Mouse (Mus musculus) embryonic facial prominence, embryonic 11.5 days (tissue): ENCODE results near the gene Polr2e. TPM values are rescaled to one million over a fixed set of nuclear protein-coding genes. Genes with fewer than 3 reads are reported as not detected.
"Not testable (repeated sequence)": the region's sequence is repeated elsewhere in the genome, so short reads cannot be mapped to it uniquely, and the experiment has no call there.

ENCODE experiments used
- ATAC-seq: fragments of 200-750 bp; cut with Nextera tagmentation; replicated peaks from 2 replicates; pipeline ENCODE4 v1.8.0; 2017; ENCODE audit warnings: low read depth; ENCODE audit not compliant: insufficient number of reproducible peaks, low FRiP score, low TSS enrichment
- DNase-seq: peaks from one replicate; pipeline ENCODE4 v3.0.0-alpha.2; 2015; ENCODE audit warnings: low spot score
- H3K27ac ChIP-seq: fragments of 300-500 bp; sonication (generic); replicated peaks from 2 replicates; pipeline ENCODE4 v1.5.1; 2014; ENCODE audit warnings: mild to moderate bottlenecking, low read depth, low read length, control low read depth
- H3K27me3 ChIP-seq: fragments of 300-500 bp; sonication (generic); 2 replicates; pipeline ENCODE4 v1.6.1; 2014; ENCODE audit warnings: mild to moderate bottlenecking, low read length, moderate library complexity, mixed read lengths; ENCODE audit not compliant: control insufficient read depth, insufficient read depth
- H3K36me3 ChIP-seq: fragments of 300-500 bp; sonication (generic); replicated peaks from 2 replicates; pipeline ENCODE4 v1.6.1; 2014; ENCODE audit warnings: low read depth, mild to moderate bottlenecking, low read length, moderate library complexity, mixed read lengths; ENCODE audit not compliant: control insufficient read depth, insufficient read depth
- H3K4me1 ChIP-seq: fragments of 300-500 bp; sonication (generic); 2 replicates; pipeline ENCODE4 v1.6.1; 2014; ENCODE audit warnings: low read length, mixed read lengths; ENCODE audit not compliant: control insufficient read depth, insufficient read depth
- H3K4me2 ChIP-seq: fragments of 300-500 bp; sonication (generic); 2 replicates; pipeline ENCODE4 v1.6.1; 2014; ENCODE audit warnings: low read depth, mild to moderate bottlenecking, control low read depth, low read length, moderate library complexity
- H3K4me3 ChIP-seq: fragments of 300-500 bp; sonication (generic); 2 replicates; pipeline ENCODE4 v1.5.1; 2014; ENCODE audit warnings: low read depth, low read length, control low read depth
- H3K9ac ChIP-seq: fragments of 300-500 bp; sonication (generic); replicated peaks from 2 replicates; pipeline ENCODE4 v1.6.1; 2014; ENCODE audit warnings: mild to moderate bottlenecking, control low read depth, low read length
- H3K9me3 ChIP-seq: fragments of 300-500 bp; sonication (generic); replicated peaks from 2 replicates; pipeline ENCODE4 v1.6.1; 2016; ENCODE audit warnings: mild to moderate bottlenecking, low read length, inconsistent platforms, mixed read lengths; ENCODE audit not compliant: control insufficient read depth
- WGBS: fragments of 180-500 bp; shearing (Covaris S2); extraction: QIAGEN DNeasy Blood & Tissue Kit; methylation state at CpG from one replicate; pipeline ENCODE4 v1.1.7; 2014; 5-methylcytosine and 5-hydroxymethylcytosine counted together
- polyA plus RNA-seq: library from polyadenylated mRNA; unstranded; fragments of >200 nt; fragmentation: Nextera tagmentation; extraction: Ambion mirVana; gene quantifications from 2 replicates; pipeline ENCODE4 v1.2.1, GENCODE M21; 2014

The Polr2e gene
- polyA plus RNA-seq, 1 experiment from 2014 or later: 266 TPM

DNA sequence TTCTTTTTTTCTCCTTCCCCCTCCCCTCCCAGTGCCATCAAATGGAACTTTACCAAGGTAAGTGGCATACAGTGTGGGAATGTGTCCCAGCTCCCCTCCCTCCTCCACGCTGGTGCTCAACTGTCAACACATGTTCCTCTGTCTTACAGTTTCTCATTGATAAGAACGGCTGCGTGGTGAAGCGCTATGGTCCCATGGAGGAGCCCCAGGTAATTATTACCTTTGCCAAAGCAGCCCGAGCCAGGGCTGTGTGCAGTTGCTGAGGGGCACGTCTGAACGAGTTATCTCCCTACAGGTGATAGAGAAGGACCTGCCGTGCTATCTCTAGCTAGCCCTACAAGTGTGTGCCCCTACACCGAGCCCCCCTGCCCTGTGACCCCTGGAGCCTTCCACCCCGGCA lies 16.3 kb upstream of the Polr2e start:
- H3K4me1 ChIP-seq: peaks cover 3% of the 10 kb centered on the region; the same call in 1 of the 2 replicates
- DNase-seq (no peak), ATAC-seq (no peak)
- no peak overlapping the region for H3K27ac ChIP-seq
- H3K9ac ChIP-seq: no peak overlapping the region
- 77% methylated on average over 8 of the region's 10 CpGs for WGBS
- no peak overlapping the region for H3K4me3 ChIP-seq
- peaks cover 6% of the 10 kb centered on the region for H3K36me3 ChIP-seq
- no peaks in the 10 kb centered on the region for H3K9me3 ChIP-seq
- no peak overlapping the region for H3K4me2 ChIP-seq
- no peaks in the 10 kb centered on the region for H3K27me3 ChIP-seq

DNA sequence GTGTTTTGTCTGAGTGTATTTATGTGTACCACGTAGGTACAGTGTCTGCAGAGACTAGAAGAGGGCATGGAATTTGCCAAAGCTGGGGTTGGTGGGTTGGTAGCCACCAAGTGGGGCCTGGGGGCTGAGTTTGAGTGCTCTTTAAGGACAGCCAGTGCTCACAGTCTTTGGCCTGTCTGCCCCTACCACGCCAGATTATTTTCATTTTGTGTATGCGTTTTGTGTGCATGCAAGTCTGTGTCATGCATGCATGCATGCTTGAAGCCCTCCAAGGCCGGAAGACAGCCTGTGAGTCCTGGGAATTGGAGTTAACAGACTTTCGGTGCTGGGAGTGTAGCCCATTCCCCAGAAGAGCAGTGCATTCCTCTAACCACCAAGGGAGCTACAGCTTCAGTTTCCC lies 15.8 kb upstream of the Polr2e start:
- Histone ChIP-seq H3K4me1 (peaks cover 3% of the 10 kb centered on the region; the same call in 1 of the 2 replicates), H3K27me3 (no peaks in the 10 kb centered on the region), H3K27ac (no peak overlapping the region), H3K4me2 (peak overlapping the region; percentile 61; the same call in 1 of the 2 replicates), H3K9ac (no peak overlapping the region; the same call in 1 of the 2 replicates), H3K4me3 (no peak overlapping the region; the same call in 1 of the 2 replicates), H3K9me3 (no peaks in the 10 kb centered on the region), H3K36me3 (peaks cover 6% of the 10 kb centered on the region)
- no peak for DNase-seq
- 80% methylated on average over 5 of the region's 5 CpGs for WGBS
- ATAC-seq: no peak

DNA sequence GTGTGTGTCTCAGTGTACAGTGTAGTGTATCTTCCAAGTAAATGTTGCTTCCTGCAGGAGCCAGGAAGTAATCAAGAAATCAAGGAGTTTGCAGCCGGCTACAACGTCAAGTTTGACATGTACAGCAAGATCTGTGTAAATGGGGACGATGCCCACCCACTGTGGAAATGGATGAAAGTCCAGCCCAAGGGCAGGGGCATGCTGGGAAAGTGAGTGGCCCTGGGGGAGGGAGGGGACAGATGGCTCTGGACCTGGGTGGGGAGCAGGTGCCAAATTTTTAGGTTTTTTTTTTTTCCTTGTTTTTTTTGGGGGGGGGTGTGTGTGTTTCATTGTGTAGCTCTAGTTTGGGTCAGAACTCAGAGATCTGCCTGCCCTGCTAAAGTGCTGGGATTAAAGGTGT lies 15.3 kb upstream of the Polr2e start:
- not testable (repeated sequence) for H3K36me3 ChIP-seq, H3K4me1 ChIP-seq, H3K27ac ChIP-seq, H3K9me3 ChIP-seq, DNase-seq, ATAC-seq, H3K27me3 ChIP-seq
- H3K4me3 ChIP-seq: peak overlapping the region; percentile 65; the same call in 1 of the 2 replicates
- WGBS: 48% methylated on average over 3 of the region's 3 CpGs
- H3K4me2 ChIP-seq: peak overlapping the region; percentile 61
- peak overlapping the region; percentile 23; the same call in 1 of the 2 replicates for H3K9ac ChIP-seq

DNA sequence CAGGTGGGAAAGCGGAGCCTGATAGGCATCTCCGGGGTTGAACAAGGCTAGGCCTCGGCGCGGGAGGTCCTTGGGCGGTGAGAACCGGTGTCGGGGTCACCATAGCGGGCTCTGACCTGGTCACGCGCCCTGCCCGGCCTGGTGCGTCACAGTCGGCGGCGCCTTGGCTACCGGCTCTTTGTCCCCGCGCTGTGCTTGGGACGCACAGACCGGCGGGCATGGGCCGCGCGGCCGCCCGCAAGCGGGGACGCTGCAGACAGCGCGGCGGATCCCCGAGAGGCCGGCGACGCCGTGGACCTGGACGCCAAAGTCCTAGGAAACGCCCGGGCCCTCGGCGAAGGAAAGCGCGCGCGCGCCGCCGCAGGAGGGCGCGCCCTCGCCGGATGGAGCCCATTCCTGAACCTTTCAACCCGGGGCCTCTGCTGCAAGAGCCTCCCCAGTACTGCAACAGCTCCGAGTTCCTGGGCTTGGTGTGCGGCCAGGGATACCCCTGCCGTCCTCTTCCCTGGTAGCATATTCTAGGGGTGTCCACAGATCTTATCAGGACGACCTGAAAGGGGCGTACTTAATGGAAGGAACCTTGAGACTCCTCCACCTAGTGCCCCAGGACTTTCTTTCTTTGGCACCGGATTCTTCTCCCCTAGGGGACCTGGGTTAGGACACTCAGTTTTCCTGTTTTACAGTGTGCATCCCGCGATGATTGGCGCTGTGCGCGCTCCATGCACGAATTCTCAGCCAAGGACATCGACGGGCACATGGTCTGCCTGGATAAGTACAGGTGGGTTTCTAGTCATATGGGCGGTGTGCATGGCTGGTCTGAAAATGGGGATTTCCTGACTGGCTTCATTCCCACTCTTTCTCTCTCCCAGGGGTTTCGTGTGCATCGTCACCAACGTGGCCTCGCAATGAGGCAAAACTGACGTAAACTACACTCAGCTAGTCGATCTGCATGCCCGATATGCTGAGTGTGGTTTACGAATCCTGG lies 14.5 kb upstream of the Polr2e start:
- ATAC-seq (peak; percentile 35), DNase-seq (peak; percentile 76)
- Histone ChIP-seq H3K9me3 (no peaks in the 10 kb centered on the region), H3K4me2 (peak overlapping the region; percentile 61), H3K27ac (peak overlapping the region; percentile 86), H3K36me3 (peaks cover 6% of the 10 kb centered on the region), H3K4me1 (peaks cover 3% of the 10 kb centered on the region; the same call in 1 of the 2 replicates), H3K9ac (peak overlapping the region; percentile 73), H3K4me3 (peak overlapping the region; percentile 65), H3K27me3 (no peaks in the 10 kb centered on the region)
- 2% methylated on average over 74 of the region's 77 CpGs for WGBS

DNA sequence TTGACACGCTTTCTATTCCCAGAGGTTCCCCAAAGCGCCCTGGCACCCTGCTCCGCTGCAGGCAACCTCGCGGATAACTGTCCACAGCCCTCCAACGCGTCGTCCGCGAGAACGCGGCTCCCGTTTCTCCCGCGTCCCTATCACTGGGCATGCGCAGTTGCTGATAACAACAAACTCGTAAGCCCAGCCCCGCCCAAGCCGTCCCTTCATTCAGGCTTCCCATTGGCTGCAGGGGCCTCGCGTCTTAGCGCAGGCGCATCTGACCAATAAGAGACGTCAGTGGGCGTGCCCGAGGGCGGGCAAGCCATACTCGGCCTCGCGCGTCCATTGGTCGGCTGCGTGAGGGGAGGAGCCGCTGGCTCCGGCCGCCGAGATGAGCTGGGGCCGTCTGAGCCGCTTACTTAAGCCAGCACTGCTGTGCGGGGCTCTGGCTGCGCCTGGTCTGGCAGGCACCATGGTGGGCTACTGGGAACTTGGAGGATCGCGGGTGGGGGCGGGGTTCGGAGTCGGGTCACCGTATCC lies 13.7 kb upstream of the Polr2e start:
- Histone ChIP-seq H3K27ac (peak overlapping the region; percentile 86), H3K9me3 (no peaks in the 10 kb centered on the region), H3K4me1 (peaks cover 3% of the 10 kb centered on the region; the same call in 1 of the 2 replicates), H3K4me2 (peak overlapping the region; percentile 61), H3K27me3 (no peaks in the 10 kb centered on the region), H3K4me3 (peak overlapping the region; percentile 65), H3K36me3 (peaks cover 6% of the 10 kb centered on the region), H3K9ac (peak overlapping the region; percentile 73)
- DNase-seq (peak; percentile 100), ATAC-seq (peak; percentile 95)
- under 1% methylated on average over 47 of the region's 47 CpGs for WGBS

DNA sequence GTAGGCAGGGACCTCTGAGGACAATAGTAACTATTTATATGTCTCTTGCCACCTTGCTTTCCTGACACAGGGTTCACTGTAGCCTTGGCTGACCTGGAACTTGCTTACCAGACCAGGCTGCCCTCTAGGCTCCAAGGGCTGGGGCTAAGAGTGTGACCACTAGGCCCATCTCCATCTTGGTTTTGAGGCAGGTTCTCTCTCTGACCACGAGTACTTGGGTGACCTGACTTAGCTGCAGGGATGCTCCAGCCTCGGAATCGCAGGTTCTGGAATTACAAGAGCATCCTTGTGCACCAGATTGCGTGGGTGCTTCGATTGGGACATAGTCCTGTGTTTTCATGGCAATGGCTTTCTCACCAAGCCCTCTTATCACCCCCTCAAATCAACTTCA lies 12.8 kb upstream of the Polr2e start:
- H3K4me1 ChIP-seq: peaks cover 3% of the 10 kb centered on the region; the same call in 1 of the 2 replicates
- H3K9ac ChIP-seq: no peak overlapping the region; the same call in 1 of the 2 replicates
- peaks cover 6% of the 10 kb centered on the region for H3K36me3 ChIP-seq
- ATAC-seq: no peak
- no peaks in the 10 kb centered on the region for H3K27me3 ChIP-seq
- WGBS: 87% methylated on average over 5 of the region's 5 CpGs
- H3K27ac ChIP-seq: no peak overlapping the region
- no peak overlapping the region for H3K4me2 ChIP-seq
- no peak overlapping the region for H3K4me3 ChIP-seq
- no peaks in the 10 kb centered on the region for H3K9me3 ChIP-seq
- no peak for DNase-seq

DNA sequence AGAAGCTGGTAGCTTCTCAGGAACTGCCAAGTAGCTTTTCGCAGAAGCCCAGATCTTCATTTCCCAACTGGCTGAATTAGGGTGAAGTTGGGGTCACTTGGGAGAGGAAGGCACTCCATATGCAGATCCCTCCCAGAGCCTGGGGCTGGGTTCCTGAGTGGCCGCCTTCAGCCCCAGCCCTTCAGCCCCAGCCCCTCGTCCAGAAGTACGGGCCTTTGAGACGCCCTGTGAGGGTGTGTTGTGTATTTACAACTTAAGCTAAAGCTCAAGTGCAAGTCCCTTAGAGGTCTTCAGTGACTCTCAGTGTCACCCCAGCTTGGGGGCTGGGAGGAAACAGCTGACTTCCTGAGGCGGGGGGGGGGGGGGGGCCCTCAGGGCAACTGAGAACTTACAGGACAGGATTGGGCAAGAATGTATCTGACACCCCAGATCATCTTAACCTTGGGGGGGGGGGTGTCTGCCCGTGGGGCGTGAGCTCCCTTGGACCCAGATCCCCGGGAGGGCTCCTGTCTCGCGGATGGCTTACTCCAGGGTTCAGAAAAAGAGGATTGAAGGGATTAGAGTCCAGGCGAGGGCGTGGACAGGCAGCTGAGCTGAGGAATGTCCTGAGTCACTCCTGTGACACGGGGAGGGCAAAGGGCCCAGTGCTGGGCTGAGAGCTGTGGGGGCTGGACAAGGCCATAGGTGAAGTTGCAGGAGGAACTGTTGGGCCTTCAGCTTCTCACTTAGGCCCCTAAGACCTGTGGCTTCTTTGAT lies 12.2 kb upstream of the Polr2e start:
- no peak overlapping the region; the same call in 1 of the 2 replicates for H3K9ac ChIP-seq
- H3K4me1 ChIP-seq: peaks cover 3% of the 10 kb centered on the region; the same call in 1 of the 2 replicates
- no peaks in the 10 kb centered on the region for H3K9me3 ChIP-seq
- WGBS: 27% methylated on average over 14 of the region's 14 CpGs
- H3K4me3 ChIP-seq: no peak overlapping the region
- DNase-seq (no peak), ATAC-seq (no peak)
- H3K4me2 ChIP-seq: no peak overlapping the region
- H3K36me3 ChIP-seq: peaks cover 2% of the 10 kb centered on the region
- no peaks in the 10 kb centered on the region for H3K27me3 ChIP-seq
- H3K27ac ChIP-seq: no peak overlapping the region
